Mouse (Mus musculus): ENCODE results near the gene Nacc2. TPM values are rescaled to one million over a fixed set of nuclear protein-coding genes. Genes with fewer than 3 reads are reported as not detected.

Nacc2 gene
- total RNA-seq, 2 experiments from 2014 or later, result 23.4 to 25.3 TPM

GRCm38 (mm10) chr2:26020714-26021560, 102.1 kb downstream of the Nacc2 start:
- DNase-seq, result no peak
- intact Hi-C loops (cut with DNase I), result loop anchor here (1.0 to 5.0 kb wide), 2 partner anchors 37 to 184 kb away; no protein-coding TSS in a partner anchor

DNA sequence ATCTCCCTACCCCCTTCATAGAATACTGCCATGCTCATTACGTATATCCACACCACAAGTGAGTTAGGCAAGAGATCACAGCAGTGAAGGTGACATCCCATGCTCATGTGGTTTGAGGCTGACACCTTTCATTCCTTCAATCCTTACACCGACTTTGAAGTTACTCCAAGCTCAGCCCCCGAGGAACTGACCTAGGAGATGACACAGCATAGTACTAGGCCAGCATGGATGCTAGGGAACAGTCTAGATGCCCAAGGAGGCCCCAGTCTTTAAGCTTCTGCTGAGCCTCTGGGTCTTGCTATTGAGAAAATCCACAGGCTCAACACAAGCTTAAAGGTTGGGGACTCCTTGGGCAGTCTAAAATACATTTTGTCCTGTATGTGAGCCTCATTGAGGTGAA, 103.1 kb downstream of the Nacc2 start:
- intact Hi-C loops (cut with DNase I), result loop anchor here (5.0 kb wide), 1 partner anchor 183 kb away; no protein-coding TSS in a partner anchor
- DNase-seq, result no peak

DNA sequence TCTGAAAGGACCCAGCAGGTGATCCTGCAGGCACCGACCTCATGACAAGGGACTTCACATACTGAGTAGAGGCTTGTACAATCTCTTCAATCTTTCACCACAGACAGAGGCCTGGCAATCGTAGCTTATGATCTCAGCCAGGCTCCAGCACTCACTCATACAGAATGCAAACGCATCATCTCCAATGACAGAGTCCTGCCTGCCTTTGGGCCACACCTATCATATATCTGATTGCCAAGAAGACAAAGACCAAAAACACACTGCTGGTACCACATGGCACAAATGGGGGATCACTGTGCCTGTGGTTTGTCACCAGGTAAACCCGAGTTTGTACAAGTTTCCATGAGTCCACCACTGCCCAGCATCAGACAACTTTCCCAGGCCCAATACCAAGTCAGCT, 105.7 kb downstream of the Nacc2 start:
- intact Hi-C loops (cut with DNase I), result no loop called here
- no peak for DNase-seq

DNA sequence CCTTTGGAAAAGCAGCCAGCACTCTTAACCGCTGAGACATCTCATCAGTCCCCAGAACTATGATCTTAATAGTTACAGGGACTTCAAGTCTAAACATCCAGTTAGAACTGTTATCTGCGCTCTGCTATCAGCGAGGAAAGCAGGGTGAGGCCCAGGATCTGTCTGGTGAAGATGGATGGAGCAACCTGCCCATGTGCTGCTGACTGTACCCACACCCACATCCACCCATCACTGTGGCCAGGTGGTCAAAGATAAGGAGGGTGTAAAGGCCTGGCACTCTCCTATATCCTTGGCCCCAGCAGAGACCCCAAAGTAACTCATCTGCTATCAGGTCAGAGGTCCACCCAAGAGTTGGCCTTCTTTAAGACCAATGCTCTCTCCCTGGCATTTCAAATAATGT, 109.3 kb downstream of the Nacc2 start:
- intact Hi-C loops (cut with DNase I), result no loop called here
- no peak for DNase-seq

DNA sequence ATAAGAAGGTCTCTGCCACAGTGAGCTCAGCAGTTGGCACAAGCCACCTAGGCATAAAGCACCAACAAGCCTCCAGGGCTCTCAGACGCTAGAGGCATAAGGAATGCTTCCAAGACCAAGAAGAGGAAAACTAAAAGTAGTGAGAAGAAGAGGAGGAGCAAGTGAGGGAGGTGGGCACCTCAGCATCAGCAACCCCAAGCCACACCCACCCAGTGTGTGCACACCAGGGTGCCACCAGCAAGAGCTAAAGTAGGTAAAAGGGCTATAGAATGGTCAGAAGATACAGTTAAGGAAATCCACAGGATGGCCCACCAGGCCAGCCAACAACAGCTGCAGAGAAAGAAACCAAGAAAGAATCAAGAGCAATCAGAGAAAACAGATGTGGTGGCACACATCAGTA, 111.6 kb downstream of the Nacc2 start:
- no peak for DNase-seq
- intact Hi-C loops (cut with DNase I), result no loop called here

Other genes starting within 250 kb of the Nacc2 start
- 10 to 100 TPM; 37.9 to 46.2 TPM for gene Camsap1, start 139.9 kb downstream of the Nacc2 start, total RNA-seq (2021)
- gene Ubac1, start 101.5 kb downstream of the Nacc2 start, total RNA-seq (2021), result 10 to 100 TPM; 84.8 to 97.5 TPM
- not detected for gene Lhx3, start 85.1 kb upstream of the Nacc2 start, total RNA-seq (2021)
- 10 to 100 TPM; 19.0 to 19.7 TPM for gene Qsox2, start 114.3 kb upstream of the Nacc2 start, total RNA-seq (2021)
- under 1 TPM; 0.03 to 0.08 TPM for gene Ccdc187, start 171.3 kb upstream of the Nacc2 start, total RNA-seq (2021)
- gene Gpsm1, start 192.3 kb upstream of the Nacc2 start, total RNA-seq (2021), result 100 to 1,000 TPM; 208 to 243 TPM
- 10 to 100 TPM; 21.1 to 21.4 TPM for gene Dnlz, start 228.9 kb upstream of the Nacc2 start, total RNA-seq (2021)
- gene Card9, start 237.7 kb upstream of the Nacc2 start, total RNA-seq (2021), result 1 to 10 TPM; 1.4 to 1.5 TPM